Mouse (Mus musculus): ENCODE data around the gene Decr2. TPM values are rescaled to one million over a fixed set of nuclear protein-coding genes. Genes with fewer than 3 reads are reported as not detected.

Gene Decr2
- polyA plus RNA-seq, 1 experiment from 2014 or later: 27.3 TPM

GRCm38 (mm10) chr17:26125226-26125625 lies 35.1 kb upstream of the Decr2 start:
- no peaks in the 10 kb centered on the region for H3K27me3 ChIP-seq (replicated peaks; ENCODE audit: control insufficient read depth, insufficient read depth, low read length)
- H3K4me1 ChIP-seq (replicated peaks; ENCODE audit: control insufficient read depth, insufficient read depth, low read length): peaks cover 12% of the 10 kb centered on the region
- no peak overlapping the region for H3K9ac ChIP-seq (ENCODE audit: low read length)
- H3K4me2 ChIP-seq (ENCODE audit: low read length): no peak overlapping the region
- H3K27ac ChIP-seq (ENCODE audit: low read depth): no peak overlapping the region
- H3K9me3 ChIP-seq (ENCODE audit: control insufficient read depth, low read length): no peaks in the 10 kb centered on the region
- no peak overlapping the region for H3K4me3 ChIP-seq (ENCODE audit: low read depth, low read length)
- no peak for ATAC-seq (replicated peaks; ENCODE audit: low FRiP score, low TSS enrichment, low read depth)
- peaks cover 50% of the 10 kb centered on the region for H3K36me3 ChIP-seq (ENCODE audit: control insufficient read depth, insufficient read depth, low read length)
- no peak for DNase-seq (ENCODE audit: low spot score)
- WGBS: 94% methylated on average over 10 of the region's 10 CpGs

- H3K27me3 ChIP-seq (replicated peaks; ENCODE audit: control insufficient read depth, insufficient read depth, low read length): no peaks in the 10 kb centered on the region
- WGBS: 84% methylated on average over 7 of the region's 7 CpGs
- no peak overlapping the region for H3K27ac ChIP-seq (ENCODE audit: low read depth)
- peaks cover 43% of the 10 kb centered on the region for H3K36me3 ChIP-seq (ENCODE audit: control insufficient read depth, insufficient read depth, low read length)
- peak overlapping the region; percentile 95 for H3K4me3 ChIP-seq (ENCODE audit: low read depth, low read length)
- ATAC-seq (replicated peaks; ENCODE audit: low FRiP score, low TSS enrichment, low read depth): no peak
- H3K9ac ChIP-seq (ENCODE audit: low read length): peak overlapping the region; percentile 61
- H3K4me2 ChIP-seq (ENCODE audit: low read length): peak overlapping the region; percentile 62
- peaks cover 12% of the 10 kb centered on the region for H3K4me1 ChIP-seq (replicated peaks; ENCODE audit: control insufficient read depth, insufficient read depth, low read length)
- no peak for DNase-seq (ENCODE audit: low spot score)
- no peaks in the 10 kb centered on the region for H3K9me3 ChIP-seq (ENCODE audit: control insufficient read depth, low read length)
Measured at GRCm38 (mm10) chr17:26124560-26124959, 34.4 kb upstream of the Decr2 start.

DNA sequence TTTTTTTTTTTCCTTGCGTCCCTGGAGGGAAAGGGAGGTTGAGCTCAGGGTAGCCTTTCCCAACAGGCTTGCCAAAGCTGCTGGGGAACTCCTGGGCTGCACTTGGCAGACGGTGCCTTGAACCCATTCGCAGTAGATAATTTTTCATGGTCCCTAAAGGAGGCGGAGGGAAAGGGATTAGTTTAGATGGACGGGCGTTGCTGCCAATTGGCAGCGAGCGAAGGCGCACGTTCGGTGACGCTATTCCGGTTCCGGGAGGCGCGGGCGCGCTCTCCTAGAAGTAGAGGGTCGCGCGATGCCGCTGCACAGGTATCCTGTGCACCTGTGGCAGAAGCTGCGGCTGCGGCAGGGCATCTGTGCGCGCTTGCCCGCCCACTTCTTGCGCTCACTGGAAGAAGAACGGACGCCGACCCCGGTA lies 33.1 kb upstream of the Decr2 start, which contains the start of gene Mrpl28:
TSS of gene Mrpl28 (plus strand) at position 234 of the 418 bp plus-strand sequence.
- DNase-seq (ENCODE audit: low spot score) (peak; percentile 96), ATAC-seq (replicated peaks; ENCODE audit: low FRiP score, low TSS enrichment, low read depth) (peak; percentile 83)
- H3K27ac ChIP-seq (ENCODE audit: low read depth): peak within 1 kb of the TSS; percentile 8; the same call in 1 of the 2 replicates
- no peaks in the 10 kb centered on the region for H3K9me3 ChIP-seq (ENCODE audit: control insufficient read depth, low read length)
- peaks cover 32% of the 10 kb centered on the region for H3K36me3 ChIP-seq (ENCODE audit: control insufficient read depth, insufficient read depth, low read length)
- H3K27me3 ChIP-seq (replicated peaks; ENCODE audit: control insufficient read depth, insufficient read depth, low read length): no peaks in the 10 kb centered on the region
- peak within 1 kb of the TSS; percentile 62 for H3K4me2 ChIP-seq (ENCODE audit: low read length)
- WGBS: under 1% methylated on average over 32 of the region's 32 CpGs
- H3K4me1 ChIP-seq (replicated peaks; ENCODE audit: control insufficient read depth, insufficient read depth, low read length): peaks cover 12% of the 10 kb centered on the region
- H3K9ac ChIP-seq (ENCODE audit: low read length): peak within 1 kb of the TSS; percentile 61
- peak within 1 kb of the TSS; percentile 95 for H3K4me3 ChIP-seq (ENCODE audit: low read depth, low read length)

DNA sequence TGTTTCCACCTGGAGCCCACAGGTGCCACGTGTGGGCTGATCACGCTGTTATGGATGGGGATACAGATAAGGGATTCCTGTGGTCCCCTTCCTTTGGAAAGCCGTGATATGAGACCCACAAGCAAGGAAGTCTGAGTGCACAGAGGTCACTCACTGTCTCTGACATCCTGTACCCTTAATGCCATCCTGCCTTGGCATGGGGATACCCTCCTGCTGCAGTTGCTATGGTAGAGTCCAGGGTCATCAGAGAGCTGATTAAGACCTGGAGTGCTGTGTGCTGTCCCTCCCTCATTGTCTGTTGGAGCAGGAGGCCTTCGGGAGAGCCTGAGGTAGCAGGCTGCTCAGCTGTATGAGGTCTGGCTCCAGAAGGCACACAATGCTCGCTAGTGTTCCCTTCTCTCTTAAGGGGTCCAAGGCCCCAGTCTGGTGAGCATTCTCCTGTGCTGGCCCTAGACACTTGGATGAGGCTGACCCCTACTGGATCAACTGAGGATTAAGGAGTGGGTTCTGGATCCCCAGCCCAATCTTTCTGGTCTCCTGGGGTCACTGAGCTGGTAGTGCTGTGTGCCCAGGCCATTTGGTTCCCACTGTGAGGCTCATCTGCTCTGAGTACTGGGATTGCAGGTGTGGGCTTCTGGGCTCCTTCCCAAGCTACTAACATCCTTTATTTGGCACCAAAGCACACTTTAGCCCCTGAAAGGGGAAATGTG lies 32.4 kb upstream of the Decr2 start:
- ATAC-seq (replicated peaks; ENCODE audit: low FRiP score, low TSS enrichment, low read depth) (no peak), DNase-seq (ENCODE audit: low spot score) (no peak)
- no peak overlapping the region for H3K4me3 ChIP-seq (ENCODE audit: low read depth, low read length)
- 61% methylated on average over 5 of the region's 5 CpGs for WGBS
- peaks cover 12% of the 10 kb centered on the region for H3K4me1 ChIP-seq (replicated peaks; ENCODE audit: control insufficient read depth, insufficient read depth, low read length)
- no peaks in the 10 kb centered on the region for H3K9me3 ChIP-seq (ENCODE audit: control insufficient read depth, low read length)
- H3K4me2 ChIP-seq (ENCODE audit: low read length): no peak overlapping the region
- H3K9ac ChIP-seq (ENCODE audit: low read length): no peak overlapping the region
- H3K27me3 ChIP-seq (replicated peaks; ENCODE audit: control insufficient read depth, insufficient read depth, low read length): no peaks in the 10 kb centered on the region
- peaks cover 25% of the 10 kb centered on the region for H3K36me3 ChIP-seq (ENCODE audit: control insufficient read depth, insufficient read depth, low read length)
- no peak overlapping the region for H3K27ac ChIP-seq (ENCODE audit: low read depth)

GRCm38 (mm10) chr17:26119766-26120710 lies 29.9 kb upstream of the Decr2 start:
- Histone ChIP-seq H3K4me2 (ENCODE audit: low read length) (no peak overlapping the region), H3K9me3 (ENCODE audit: control insufficient read depth, low read length) (no peaks in the 10 kb centered on the region), H3K4me1 (replicated peaks; ENCODE audit: control insufficient read depth, insufficient read depth, low read length) (peaks cover 12% of the 10 kb centered on the region), H3K4me3 (ENCODE audit: low read depth, low read length) (no peak overlapping the region), H3K27ac (ENCODE audit: low read depth) (no peak overlapping the region), H3K27me3 (replicated peaks; ENCODE audit: control insufficient read depth, insufficient read depth, low read length) (peaks cover 12% of the 10 kb centered on the region), H3K36me3 (ENCODE audit: control insufficient read depth, insufficient read depth, low read length) (no peaks in the 10 kb centered on the region), H3K9ac (ENCODE audit: low read length) (no peak overlapping the region)
- ATAC-seq (replicated peaks; ENCODE audit: low FRiP score, low TSS enrichment, low read depth): peak; percentile 63
- WGBS: 46% methylated on average over 33 of the region's 33 CpGs
- peak; percentile 80 for DNase-seq (ENCODE audit: low spot score)

DNA sequence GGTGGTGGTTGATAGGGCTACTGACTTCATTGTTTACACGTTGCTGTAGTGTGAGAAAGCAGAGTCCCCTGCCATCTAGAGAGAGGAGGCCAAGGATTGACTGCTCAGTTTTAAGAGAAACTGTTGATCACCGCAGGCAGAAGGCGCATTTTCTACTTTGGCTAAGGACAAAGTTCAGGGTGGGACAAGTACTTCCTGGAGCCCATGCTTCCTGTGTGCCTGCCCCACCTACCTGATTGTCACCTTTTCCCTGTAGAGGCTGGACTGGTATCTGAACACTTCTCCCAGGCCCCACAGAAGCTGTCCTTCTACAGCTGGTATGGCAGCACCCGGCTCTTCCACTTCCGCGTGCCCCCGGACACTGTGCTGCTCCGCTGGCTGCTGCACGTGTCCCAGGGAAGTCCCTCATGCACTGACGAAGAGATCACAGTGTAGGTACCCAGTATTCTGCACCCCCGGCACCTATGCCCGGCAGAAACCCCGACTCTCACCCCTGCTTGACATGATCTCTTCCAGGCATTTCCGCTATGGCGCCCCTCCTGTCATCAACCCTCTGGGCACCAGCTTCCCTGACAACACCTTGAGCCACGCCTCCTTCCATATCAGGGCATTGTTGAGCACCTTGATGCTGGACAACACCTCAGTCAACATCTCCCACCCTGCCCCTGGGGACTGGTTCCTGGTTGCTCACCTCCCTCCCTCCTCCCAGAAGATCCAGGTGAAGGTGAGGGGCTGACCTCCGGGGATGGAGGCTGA lies 26.5 kb upstream of the Decr2 start:
- no peak for ATAC-seq (replicated peaks; ENCODE audit: low FRiP score, low TSS enrichment, low read depth)
- no peak for DNase-seq (ENCODE audit: low spot score)
- WGBS: 76% methylated on average over 17 of the region's 17 CpGs
- Histone ChIP-seq H3K4me3 (ENCODE audit: low read depth, low read length) (no peak overlapping the region), H3K4me1 (replicated peaks; ENCODE audit: control insufficient read depth, insufficient read depth, low read length) (peaks cover 10% of the 10 kb centered on the region; the same call in 1 of the 2 replicates), H3K36me3 (ENCODE audit: control insufficient read depth, insufficient read depth, low read length) (no peaks in the 10 kb centered on the region), H3K27me3 (replicated peaks; ENCODE audit: control insufficient read depth, insufficient read depth, low read length) (peaks cover 45% of the 10 kb centered on the region), H3K27ac (ENCODE audit: low read depth) (no peak overlapping the region), H3K4me2 (ENCODE audit: low read length) (no peak overlapping the region), H3K9me3 (ENCODE audit: control insufficient read depth, low read length) (no peaks in the 10 kb centered on the region), H3K9ac (ENCODE audit: low read length) (no peak overlapping the region)

DNA sequence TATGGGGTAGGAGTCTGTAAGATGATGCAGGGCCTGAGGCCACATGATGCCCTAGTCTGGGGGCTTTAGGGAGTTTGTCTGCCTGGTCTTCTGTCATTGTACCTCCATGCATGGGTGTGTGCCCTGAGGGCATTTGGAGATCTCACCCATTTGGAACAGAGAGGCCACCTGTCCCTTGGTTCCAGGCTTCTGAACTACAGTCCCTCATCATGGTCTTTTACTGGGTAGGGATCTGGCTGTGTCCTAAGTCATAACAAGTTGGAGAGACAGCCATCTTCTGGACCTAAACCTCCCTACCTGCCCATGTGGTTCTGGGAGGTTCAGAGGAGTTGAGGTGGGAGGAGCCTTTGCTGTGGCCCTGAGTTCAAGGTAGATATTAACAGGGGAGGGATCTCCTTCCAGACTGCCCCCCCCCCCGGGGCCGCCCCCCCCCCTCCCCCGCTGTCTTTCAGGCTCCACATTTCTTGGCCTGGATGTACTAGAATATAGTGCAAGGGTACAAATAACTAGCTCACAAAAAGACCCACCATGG lies 25.9 kb upstream of the Decr2 start:
- Histone ChIP-seq H3K4me1 (replicated peaks; ENCODE audit: control insufficient read depth, insufficient read depth, low read length) (peaks cover 10% of the 10 kb centered on the region; the same call in 1 of the 2 replicates), H3K27ac (ENCODE audit: low read depth) (no peak overlapping the region), H3K36me3 (ENCODE audit: control insufficient read depth, insufficient read depth, low read length) (no peaks in the 10 kb centered on the region), H3K27me3 (replicated peaks; ENCODE audit: control insufficient read depth, insufficient read depth, low read length) (peaks cover 51% of the 10 kb centered on the region), H3K4me2 (ENCODE audit: low read length) (no peak overlapping the region), H3K9ac (ENCODE audit: low read length) (no peak overlapping the region), H3K9me3 (ENCODE audit: control insufficient read depth, low read length) (no peaks in the 10 kb centered on the region), H3K4me3 (ENCODE audit: low read depth, low read length) (no peak overlapping the region)
- WGBS: 88% methylated on average over 1 of the region's 3 CpGs
- DNase-seq (ENCODE audit: low spot score) (no peak), ATAC-seq (replicated peaks; ENCODE audit: low FRiP score, low TSS enrichment, low read depth) (no peak)
